Mouse (Mus musculus): ENCODE measurements around the gene Nfia. TPM values are rescaled to one million over a fixed set of nuclear protein-coding genes. Genes with fewer than 3 reads are reported as not detected.
A peak's percentile ranks its signal among the peaks of the same experiment; 100 is the strongest.

Nfia gene
- 47.8 and 49.2 TPM in 2 replicates for polyA plus RNA-seq (2014; fragmentation: Nextera tagmentation; extraction: Ambion mirVana)

GRCm38 (mm10) chr4:97772641-97773040 is at the start of gene Nfia:
TSS of gene Nfia (plus strand) at chr4:97772734.
- H3K4me3 ChIP-seq (replicated peaks; ENCODE audit: low read length): peak within 1 kb of the TSS; percentile 41
- H3K9me3 ChIP-seq (ENCODE audit: control insufficient read depth, low read length): no peaks in the 10 kb centered on the region
- WGBS: under 1% methylated on average over 9 of the region's 9 CpGs
- peak within 1 kb of the TSS; percentile 89 for H3K27ac ChIP-seq
- H3K9ac ChIP-seq: peak within 1 kb of the TSS; percentile 66
- H3K4me2 ChIP-seq (replicated peaks): peak within 1 kb of the TSS; percentile 92
- ATAC-seq (ENCODE audit: low FRiP score) (no peak), DNase-seq (ENCODE audit: low spot score) (no peak)
- H3K4me1 ChIP-seq (replicated peaks; ENCODE audit: control insufficient read depth, insufficient read depth, low read length): 0 out of 2 replicates have a peak, but pooled peaks cover 3% of the 10 kb centered on the region
- no peaks in the 10 kb centered on the region for H3K36me3 ChIP-seq (replicated peaks; ENCODE audit: control insufficient read depth, insufficient read depth)
- H3K27me3 ChIP-seq (ENCODE audit: control insufficient read depth, insufficient read depth, low read length): peaks cover 18% of the 10 kb centered on the region; the same call in 1 of the 2 replicates

GRCm38 (mm10) chr4:97723374-97723773 is 49.2 kb upstream of the Nfia start:
- no peak for ATAC-seq (ENCODE audit: low FRiP score)

GRCm38 (mm10) chr4:97728520-97728919 is 44.0 kb upstream of the Nfia start:
- Histone ChIP-seq H3K9ac (no peak overlapping the region), H3K27me3 (ENCODE audit: control insufficient read depth, insufficient read depth, low read length) (no peaks in the 10 kb centered on the region), H3K9me3 (ENCODE audit: control insufficient read depth, low read length) (no peaks in the 10 kb centered on the region), H3K27ac (no peak overlapping the region), H3K4me2 (replicated peaks) (no peak overlapping the region), H3K4me1 (replicated peaks; ENCODE audit: control insufficient read depth, insufficient read depth, low read length) (no peaks in the 10 kb centered on the region), H3K4me3 (replicated peaks; ENCODE audit: low read length) (no peak overlapping the region), H3K36me3 (replicated peaks; ENCODE audit: control insufficient read depth, insufficient read depth) (no peaks in the 10 kb centered on the region)
- no peak for ATAC-seq (ENCODE audit: low FRiP score)
- 97% methylated on average over 4 of the region's 4 CpGs for WGBS
- no peak for DNase-seq (ENCODE audit: low spot score)

More at GRCm38 (mm10) chr4:97723374-97723773, 49.2 kb upstream of the Nfia start:
- Histone ChIP-seq H3K9ac (no peak overlapping the region), H3K9me3 (ENCODE audit: control insufficient read depth, low read length) (no peaks in the 10 kb centered on the region), H3K27ac (no peak overlapping the region), H3K4me3 (replicated peaks; ENCODE audit: low read length) (no peak overlapping the region), H3K4me1 (replicated peaks; ENCODE audit: control insufficient read depth, insufficient read depth, low read length) (no peaks in the 10 kb centered on the region), H3K4me2 (replicated peaks) (no peak overlapping the region), H3K27me3 (ENCODE audit: control insufficient read depth, insufficient read depth, low read length) (no peaks in the 10 kb centered on the region), H3K36me3 (replicated peaks; ENCODE audit: control insufficient read depth, insufficient read depth) (no peaks in the 10 kb centered on the region)
- no peak for DNase-seq (ENCODE audit: low spot score)
- WGBS: 93% methylated on average over 6 of the region's 6 CpGs

- Histone ChIP-seq H3K36me3 (replicated peaks; ENCODE audit: control insufficient read depth, insufficient read depth) (no peaks in the 10 kb centered on the region), H3K9me3 (ENCODE audit: control insufficient read depth, low read length) (no peaks in the 10 kb centered on the region), H3K27me3 (ENCODE audit: control insufficient read depth, insufficient read depth, low read length) (no peaks in the 10 kb centered on the region), H3K9ac (no peak overlapping the region), H3K4me3 (replicated peaks; ENCODE audit: low read length) (no peak overlapping the region), H3K27ac (no peak overlapping the region), H3K4me2 (replicated peaks) (no peak overlapping the region), H3K4me1 (replicated peaks; ENCODE audit: control insufficient read depth, insufficient read depth, low read length) (no peaks in the 10 kb centered on the region)
- WGBS: 82% methylated on average over 6 of the region's 6 CpGs
- no peak for ATAC-seq (ENCODE audit: low FRiP score)
- no peak for DNase-seq (ENCODE audit: low spot score)
These were observed 42.5 kb upstream of the Nfia start for GRCm38 (mm10) chr4:97729999-97730398.

- no peaks in the 10 kb centered on the region for H3K27me3 ChIP-seq (ENCODE audit: control insufficient read depth, insufficient read depth, low read length)
- WGBS: 91% methylated on average over 3 of the region's 3 CpGs
- no peak overlapping the region for H3K27ac ChIP-seq
- no peaks in the 10 kb centered on the region for H3K4me1 ChIP-seq (replicated peaks; ENCODE audit: control insufficient read depth, insufficient read depth, low read length)
- no peak overlapping the region for H3K4me2 ChIP-seq (replicated peaks)
- H3K9me3 ChIP-seq (ENCODE audit: control insufficient read depth, low read length): no peaks in the 10 kb centered on the region
- no peaks in the 10 kb centered on the region for H3K36me3 ChIP-seq (replicated peaks; ENCODE audit: control insufficient read depth, insufficient read depth)
- DNase-seq (ENCODE audit: low spot score) (no peak), ATAC-seq (ENCODE audit: low FRiP score) (no peak)
- no peak overlapping the region for H3K9ac ChIP-seq
- H3K4me3 ChIP-seq (replicated peaks; ENCODE audit: low read length): no peak overlapping the region
These were observed 42.1 kb upstream of the Nfia start for GRCm38 (mm10) chr4:97730416-97730815.

GRCm38 (mm10) chr4:97733392-97733791 is 39.1 kb upstream of the Nfia start:
- no peak for ATAC-seq (ENCODE audit: low FRiP score)
- H3K36me3 ChIP-seq (replicated peaks; ENCODE audit: control insufficient read depth, insufficient read depth): no peaks in the 10 kb centered on the region
- no peak overlapping the region for H3K4me2 ChIP-seq (replicated peaks)
- no peak for DNase-seq (ENCODE audit: low spot score)
- no peak overlapping the region; the same call in 1 of the 2 replicates for H3K27ac ChIP-seq
- no peaks in the 10 kb centered on the region for H3K27me3 ChIP-seq (ENCODE audit: control insufficient read depth, insufficient read depth, low read length)
- H3K9ac ChIP-seq: no peak overlapping the region
- H3K4me1 ChIP-seq (replicated peaks; ENCODE audit: control insufficient read depth, insufficient read depth, low read length): no peaks in the 10 kb centered on the region
- H3K9me3 ChIP-seq (ENCODE audit: control insufficient read depth, low read length): no peaks in the 10 kb centered on the region
- no peak overlapping the region for H3K4me3 ChIP-seq (replicated peaks; ENCODE audit: low read length)
- 49% methylated on average over 1 of the region's 1 CpGs for WGBS

GRCm38 (mm10) chr4:97743932-97744331 is 28.6 kb upstream of the Nfia start:
- H3K27ac ChIP-seq: no peak overlapping the region
- DNase-seq (ENCODE audit: low spot score) (no peak), ATAC-seq (ENCODE audit: low FRiP score) (no peak)
- H3K4me1 ChIP-seq (replicated peaks; ENCODE audit: control insufficient read depth, insufficient read depth, low read length): 0 out of 2 replicates have a peak, but pooled peaks cover 6% of the 10 kb centered on the region
- no peak overlapping the region for H3K9ac ChIP-seq
- no peaks in the 10 kb centered on the region for H3K27me3 ChIP-seq (ENCODE audit: control insufficient read depth, insufficient read depth, low read length)
- no peak overlapping the region for H3K4me2 ChIP-seq (replicated peaks)
- no peaks in the 10 kb centered on the region for H3K36me3 ChIP-seq (replicated peaks; ENCODE audit: control insufficient read depth, insufficient read depth)
- H3K4me3 ChIP-seq (replicated peaks; ENCODE audit: low read length): no peak overlapping the region
- 67% methylated on average over 5 of the region's 5 CpGs for WGBS
- H3K9me3 ChIP-seq (ENCODE audit: control insufficient read depth, low read length): no peaks in the 10 kb centered on the region

GRCm38 (mm10) chr4:97745296-97746105 is 27.0 kb upstream of the Nfia start:
- peak overlapping the region; percentile 55 for H3K4me2 ChIP-seq (replicated peaks)
- ATAC-seq (ENCODE audit: low FRiP score) (peak; percentile 88), DNase-seq (ENCODE audit: low spot score) (peak; percentile 84)
- peak overlapping the region; percentile 21 for H3K4me3 ChIP-seq (replicated peaks; ENCODE audit: low read length)
- H3K4me1 ChIP-seq (replicated peaks; ENCODE audit: control insufficient read depth, insufficient read depth, low read length): peaks cover 6% of the 10 kb centered on the region; the same call in 1 of the 2 replicates
- 5% methylated on average over 32 of the region's 32 CpGs for WGBS
- no peaks in the 10 kb centered on the region for H3K36me3 ChIP-seq (replicated peaks; ENCODE audit: control insufficient read depth, insufficient read depth)
- 0 out of 2 replicates have a peak, but pooled peaks cover 6% of the 10 kb centered on the region for H3K27me3 ChIP-seq (ENCODE audit: control insufficient read depth, insufficient read depth, low read length)
- peak overlapping the region; percentile 44 for H3K9ac ChIP-seq
- no peaks in the 10 kb centered on the region for H3K9me3 ChIP-seq (ENCODE audit: control insufficient read depth, low read length)
- H3K27ac ChIP-seq: no peak overlapping the region

GRCm38 (mm10) chr4:97746106-97746900 is 26.2 kb upstream of the Nfia start:
- peak; percentile 56; the same call in 1 of the 2 replicates for ATAC-seq (ENCODE audit: low FRiP score)
- WGBS: 8% methylated on average over 19 of the region's 19 CpGs
- DNase-seq (ENCODE audit: low spot score): no peak
- H3K9me3 ChIP-seq (ENCODE audit: control insufficient read depth, low read length): no peaks in the 10 kb centered on the region
- H3K27ac ChIP-seq: no peak overlapping the region
- H3K9ac ChIP-seq: peak overlapping the region; percentile 44; the same call in 1 of the 2 replicates
- peak overlapping the region; percentile 55 for H3K4me2 ChIP-seq (replicated peaks)
- peak overlapping the region; percentile 21 for H3K4me3 ChIP-seq (replicated peaks; ENCODE audit: low read length)
- H3K36me3 ChIP-seq (replicated peaks; ENCODE audit: control insufficient read depth, insufficient read depth): no peaks in the 10 kb centered on the region
- peaks cover 13% of the 10 kb centered on the region for H3K4me1 ChIP-seq (replicated peaks; ENCODE audit: control insufficient read depth, insufficient read depth, low read length)
- 0 out of 2 replicates have a peak, but pooled peaks cover 6% of the 10 kb centered on the region for H3K27me3 ChIP-seq (ENCODE audit: control insufficient read depth, insufficient read depth, low read length)
